Mouse (Mus musculus) skeletal muscle tissue, adult 2 months (tissue): Measurements from ENCODE around the gene Lpar2.

ENCODE experiments used
- DNase-seq: peaks from one replicate; pipeline ENCODE4 v3.0.0-alpha.2; 2012; ENCODE audit warnings: low read depth, low spot score

Lpar2 gene

DNA sequence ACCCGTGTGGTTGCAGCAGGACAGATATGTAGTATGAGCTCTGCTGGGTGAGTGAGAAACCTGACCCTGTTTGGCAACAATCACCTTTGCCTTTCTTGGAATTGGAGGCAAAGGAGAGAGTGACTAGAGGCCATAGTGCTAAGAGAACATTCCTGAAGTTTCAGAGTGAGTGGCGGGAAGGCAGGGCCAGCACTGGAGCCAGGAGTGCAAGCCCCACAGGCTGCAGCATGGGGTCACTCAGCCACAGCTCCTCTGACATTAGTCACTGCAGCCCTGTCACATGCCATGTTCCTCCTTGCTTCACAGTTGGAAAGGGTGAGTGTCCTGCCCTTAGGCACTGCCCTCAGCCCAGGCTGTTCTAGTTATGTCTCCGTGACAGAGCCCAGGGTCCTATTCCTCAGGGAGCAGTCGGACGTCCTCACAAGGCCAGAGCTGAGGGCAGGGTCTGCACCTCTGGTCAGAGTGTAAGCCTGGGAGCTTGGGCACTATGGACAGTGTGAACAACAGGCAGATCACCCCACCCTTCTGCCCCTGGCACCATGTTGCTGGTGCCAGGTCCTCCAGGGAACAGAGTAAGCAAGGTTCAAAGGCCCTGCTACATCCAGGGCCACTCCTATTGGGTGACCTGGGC lies 45.6 kb downstream of the Lpar2 start:
- DNase-seq: peak; percentile 44

DNA sequence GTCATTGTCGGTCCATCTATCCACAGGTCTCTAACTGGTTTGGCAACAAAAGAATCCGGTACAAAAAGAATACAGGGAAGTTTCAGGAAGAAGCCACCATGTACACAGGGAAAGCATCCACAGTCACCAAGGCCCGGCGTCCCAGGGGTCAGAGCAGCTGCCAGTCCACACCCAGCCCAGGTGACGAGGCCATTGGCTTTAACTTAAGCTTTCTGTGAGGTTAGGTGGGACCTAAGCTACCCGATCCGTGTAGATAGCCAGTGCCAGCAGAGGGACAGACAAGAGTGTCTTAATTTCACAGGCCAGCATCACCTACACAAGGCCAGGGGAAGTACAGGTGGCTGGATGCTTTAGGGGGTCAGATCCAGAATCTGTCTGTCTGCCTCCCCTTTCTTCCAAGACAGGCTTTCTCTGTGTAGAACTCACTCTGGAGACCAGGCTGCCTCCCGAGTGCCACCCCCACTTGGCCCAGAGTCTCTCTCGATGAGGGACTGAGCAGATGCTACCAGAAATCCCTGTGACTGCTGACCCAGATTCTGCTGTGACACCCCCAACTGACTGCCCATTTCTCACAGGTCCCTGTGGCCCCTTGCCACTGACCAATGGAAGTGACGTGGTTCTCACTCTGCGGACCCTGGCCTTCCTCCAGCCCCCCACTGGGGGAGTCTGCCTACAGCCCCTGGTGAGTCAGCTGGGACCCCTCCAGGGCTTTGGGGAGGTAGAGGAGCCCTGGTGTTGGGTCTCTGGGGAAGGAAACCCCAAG lies 48.0 kb downstream of the Lpar2 start:
- no peak for DNase-seq

DNA sequence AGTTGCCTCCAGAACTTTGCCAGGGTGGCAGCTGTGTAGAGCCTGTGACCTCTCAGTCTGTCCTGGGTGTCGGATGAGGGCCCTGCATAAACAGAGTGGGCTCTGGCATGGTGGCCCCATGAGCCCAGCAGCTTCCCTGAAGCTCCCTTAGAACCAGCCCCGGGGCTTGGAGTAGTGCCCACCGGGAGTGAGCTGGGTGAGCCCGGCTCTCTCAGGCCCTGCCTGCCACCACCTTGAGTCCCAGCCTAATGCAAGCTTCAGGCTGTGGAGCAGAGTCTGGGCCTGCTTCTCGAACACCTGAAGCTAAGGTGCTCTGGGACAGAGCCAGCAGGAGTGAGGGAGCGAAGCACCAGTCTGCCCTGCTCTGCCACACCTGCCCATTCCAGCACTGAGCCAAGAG lies 48.7 kb downstream of the Lpar2 start:
- DNase-seq: no peak

DNA sequence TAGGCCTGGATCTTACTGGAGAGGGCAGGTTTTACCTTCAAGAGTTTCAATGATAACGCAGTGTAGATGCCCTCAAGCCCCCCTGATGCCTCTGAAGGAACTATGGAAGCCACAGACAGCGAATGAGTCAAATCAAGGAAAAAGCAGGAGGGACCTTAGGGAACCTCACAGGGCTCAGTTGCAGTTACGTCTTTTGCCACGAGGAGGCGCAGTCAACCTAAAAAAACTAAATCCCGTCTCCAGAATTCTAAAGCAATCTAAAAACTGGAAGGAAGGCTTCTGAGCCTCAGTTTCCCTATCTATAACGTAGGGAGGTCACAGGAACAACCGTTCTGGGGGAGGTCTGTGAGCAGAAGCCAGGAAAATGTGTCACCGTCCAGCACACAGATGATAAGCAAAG lies 51.9 kb downstream of the Lpar2 start:
- peak; percentile 49 for DNase-seq

DNA sequence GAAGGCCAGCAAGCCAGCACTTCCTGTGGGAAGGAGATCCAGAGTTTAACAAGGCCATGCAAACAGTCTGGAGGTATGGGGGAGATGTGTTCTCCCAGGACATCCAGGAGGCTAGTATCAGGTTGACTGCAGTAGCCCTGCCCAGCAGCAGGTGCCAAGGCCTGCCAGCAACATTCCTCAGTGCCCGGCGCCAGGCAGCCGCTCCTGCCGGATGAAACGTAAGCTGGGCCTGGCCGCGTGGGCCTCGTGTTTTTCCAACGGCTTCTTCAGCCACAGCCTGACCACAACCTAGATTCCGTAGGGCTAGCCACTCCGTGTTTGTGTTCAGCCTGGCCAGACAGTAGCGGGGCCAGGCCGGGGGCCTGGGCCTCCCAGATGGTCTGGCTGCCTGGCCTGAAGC lies 52.4 kb downstream of the Lpar2 start:
- DNase-seq: peak; percentile 76

DNA sequence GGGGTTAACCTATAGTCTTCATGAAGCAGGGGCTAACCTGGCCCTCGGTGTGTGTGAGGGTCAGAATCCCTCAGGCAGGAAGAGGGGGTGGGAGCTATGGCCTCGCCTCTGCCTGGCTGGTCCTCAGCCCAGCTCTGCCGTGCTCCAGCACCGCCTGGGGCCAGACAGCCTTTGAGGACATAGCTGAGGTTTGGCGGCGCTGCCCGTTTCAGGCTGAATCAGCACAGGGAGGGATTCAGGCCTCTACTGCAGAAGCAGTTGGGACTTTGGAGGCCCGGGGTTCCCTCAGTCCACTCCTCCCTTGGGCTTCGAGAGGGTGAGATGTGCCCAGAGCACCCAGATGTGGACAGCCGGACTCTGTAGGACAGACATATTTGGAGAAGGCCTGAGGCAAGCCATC lies 53.9 kb downstream of the Lpar2 start:
- no peak for DNase-seq

DNA sequence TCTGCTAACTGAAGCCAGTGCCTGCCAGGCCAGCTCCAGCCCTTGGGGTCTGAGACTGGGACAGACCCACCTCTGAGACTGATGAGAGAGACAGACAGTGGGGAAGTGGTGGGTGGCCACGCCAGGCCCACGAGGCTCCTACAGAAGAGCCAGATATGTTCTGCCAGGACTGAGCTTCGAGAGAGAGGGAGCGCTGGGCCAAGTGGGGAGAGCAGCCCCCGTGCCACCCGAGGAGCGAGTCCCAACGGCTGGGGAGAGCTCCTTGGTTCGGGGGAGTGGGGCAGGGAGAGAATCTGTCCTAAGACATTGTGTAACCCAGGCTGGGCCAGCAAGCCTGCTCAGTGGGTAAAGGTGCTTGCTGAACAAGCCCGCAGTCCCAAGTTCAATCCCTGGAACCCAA lies 54.7 kb downstream of the Lpar2 start:
- no peak for DNase-seq

DNA sequence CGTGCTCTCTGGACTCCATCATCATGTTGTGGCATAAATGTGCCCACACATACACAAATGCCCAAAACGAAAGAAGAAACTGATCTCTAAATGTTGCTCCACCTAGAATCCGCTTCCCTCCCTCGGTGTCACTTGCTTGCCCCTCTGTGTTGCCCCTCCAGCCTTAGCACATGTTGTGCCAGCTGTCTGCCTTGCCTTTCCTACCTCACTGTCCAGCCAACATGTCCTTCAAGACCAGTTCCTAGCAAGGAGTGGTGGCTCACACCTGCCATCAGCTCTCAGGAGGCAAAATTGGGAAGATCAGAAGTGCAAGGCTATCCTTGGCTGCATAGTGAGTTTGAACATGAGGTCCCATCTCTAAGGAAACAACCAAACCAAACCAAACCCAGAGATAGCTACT lies 55.2 kb downstream of the Lpar2 start:
- no peak for DNase-seq

DNA sequence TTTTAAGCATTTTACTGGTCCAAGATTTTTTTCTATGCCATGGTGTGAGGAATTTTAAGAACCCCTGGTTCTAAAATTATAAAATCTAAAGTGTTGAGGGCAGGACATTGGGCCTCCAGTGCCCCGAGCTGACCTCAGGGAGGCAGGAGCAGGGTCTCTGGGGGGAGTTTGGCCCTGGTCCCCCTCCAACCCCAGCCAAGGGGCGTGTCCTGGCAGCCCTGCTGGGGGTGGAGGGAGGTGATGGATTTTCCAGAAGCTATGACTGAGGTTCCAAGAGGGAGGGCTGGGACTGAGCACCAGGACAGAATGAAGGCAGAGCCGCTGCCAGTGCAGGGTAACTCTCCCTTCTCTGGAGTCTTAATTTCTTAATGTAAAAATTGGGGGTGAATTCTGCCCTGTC lies 55.8 kb downstream of the Lpar2 start:
- no peak for DNase-seq

DNA sequence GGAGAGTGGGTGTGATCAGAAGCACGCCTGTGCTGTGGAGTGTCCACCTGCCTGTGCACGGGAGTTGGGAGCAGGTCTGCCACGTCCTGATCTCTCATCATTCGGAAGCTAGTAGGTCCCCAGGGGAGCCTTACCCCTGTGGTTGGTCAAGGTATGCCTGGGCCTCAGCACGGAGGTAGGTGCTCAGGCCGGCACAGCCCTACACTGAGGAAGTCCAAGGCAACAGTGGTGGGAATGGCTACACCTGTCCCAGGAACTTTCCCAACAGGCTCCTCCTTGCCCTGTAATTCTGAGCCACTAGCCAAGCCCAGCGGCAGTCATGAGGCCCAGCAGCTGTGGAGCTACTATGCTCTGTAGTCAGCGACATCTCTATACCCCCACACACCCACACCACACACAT lies 57.4 kb downstream of the Lpar2 start:
- DNase-seq: no peak
